Mouse (Mus musculus) megakaryocyte, embryonic 14.5 days (primary cell): ENCODE data around the gene Cinp.

ENCODE experiments used
- FLI1 ChIP-seq: IDR thresholded peaks from 2 replicates; pipeline ENCODE4 v1.6.1; 2012; ENCODE audit warnings: low read length, inconsistent platforms, mixed read lengths
- GATA1 ChIP-seq: IDR thresholded peaks from 3 replicates; pipeline ENCODE4 v1.6.1; 2012; ENCODE audit warnings: mixed read lengths, low read length, inconsistent platforms, borderline replicate concordance

DNA sequence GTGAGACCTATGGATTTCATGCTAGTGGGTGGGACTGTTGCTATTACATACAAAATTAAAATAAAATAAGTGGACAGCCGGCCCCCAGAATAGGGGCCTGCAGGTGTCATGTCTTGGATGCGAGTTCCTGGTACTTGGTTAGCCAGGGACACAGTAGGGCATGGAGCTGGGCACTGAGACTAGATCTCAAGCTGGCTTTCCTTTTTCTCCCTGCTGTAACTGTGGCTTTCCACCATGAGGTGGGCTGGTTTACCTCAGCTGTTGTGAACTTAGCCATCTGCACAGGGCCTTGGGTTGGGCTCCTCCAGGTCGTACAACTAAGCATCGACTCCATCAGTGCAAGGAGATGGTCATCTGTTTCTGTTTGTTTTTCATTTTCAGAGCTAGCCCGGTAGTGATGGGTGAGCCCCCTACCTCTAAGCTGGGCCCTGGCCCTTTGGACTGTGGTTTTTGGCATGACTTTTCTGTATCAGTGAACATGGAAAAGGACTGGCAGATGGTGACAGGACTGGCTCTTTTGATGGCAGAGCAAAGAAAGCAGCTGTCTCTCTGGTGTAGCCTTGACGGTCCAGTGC lies 42.7 kb downstream of the Cinp start:
- TF ChIP-seq GATA1 (no peak), FLI1 (no peak)
